Mouse (Mus musculus): ENCODE measurements around the gene Heatr4. TPM values are rescaled to one million over a fixed set of nuclear protein-coding genes. Genes with fewer than 3 reads are reported as not detected.

The Heatr4 gene
- total and polyA plus RNA-seq, 3 experiments: 0.03 TPM; not detected in 2

GRCm38 (mm10) chr12:83987242-83987582 lies 2.6 kb upstream of the Heatr4 start (continued):
- TF ChIP-seq ZMIZ1 (IDR thresholded peaks at IDR 0.05; ENCODE audit: low read depth, low read length) (no peak), SMC3 (IDR thresholded peaks at IDR 0.05; ENCODE audit: low read depth, low read length) (no peak), TBP (IDR thresholded peaks at IDR 0.05; ENCODE audit: low read depth, low read length) (no peak), POLR2A (IDR thresholded peaks at IDR 0.05; ENCODE audit: control insufficient read depth in 1 of 2, insufficient read depth in 1 of 2, low read depth in 1 of 2, low read length in 2 of 2, poor library complexity in 1 of 2) (no peak), ZKSCAN1 (IDR thresholded peaks at IDR 0.05; ENCODE audit: low read depth, low read length) (no peak), SIN3A (IDR thresholded peaks at IDR 0.05; ENCODE audit: low read length) (no peak), GABPA (IDR thresholded peaks at IDR 0.05; ENCODE audit: low read depth, low read length) (no peak), MEF2A (IDR thresholded peaks at IDR 0.05; ENCODE audit: extremely low read depth, insufficient replicate concordance, low read depth, low read length, poor library complexity, severe bottlenecking) (no peak), TAL1 (IDR thresholded peaks at IDR 0.05; ENCODE audit: low read length) (no peak), POLR2AphosphoS2 (IDR thresholded peaks at IDR 0.05; ENCODE audit: low read length) (no peak)

- Histone ChIP-seq H3K9me3 (replicated peaks; ENCODE audit: insufficient read depth, low read length) (no peaks in the 10 kb centered on the region), H3K27me3 (ENCODE audit: control insufficient read depth in 1 of 2, insufficient read depth in 2 of 2, low read length in 2 of 2) (0 out of 4 replicates have a peak, but pooled peaks cover 0 to 1% of the 10 kb centered on the region in 2 experiments), H3K27ac (ENCODE audit: control insufficient read depth, low read depth, low read length) (no peak overlapping the region), H3K9ac (ENCODE audit: control insufficient read depth, low read depth, low read length, poor library complexity, severe bottlenecking) (no peak overlapping the region), H3K36me3 (ENCODE audit: control insufficient read depth in 1 of 2, insufficient read depth in 2 of 2, low read length in 2 of 2) (peaks cover 0 to 4% of the 10 kb centered on the region in 2 experiments; a peak in 2 of 4 replicates), H3K4me1 (ENCODE audit: control insufficient read depth in 1 of 2, insufficient read depth in 2 of 2, low read length in 2 of 2) (peaks cover 3% of the 10 kb centered on the region in 2 experiments; a peak in 3 of 4 replicates), H3K79me2 (ENCODE audit: control insufficient read depth, insufficient read depth, low read length, poor library complexity) (no peaks in the 10 kb centered on the region), H3K4me3 (ENCODE audit: control insufficient read depth in 1 of 2, insufficient read depth in 1 of 2, low read depth in 2 of 2, low read length in 2 of 2) (no peak overlapping the region)
- no peak for DNase-seq (ENCODE audit: low read depth, low spot score)
- TF ChIP-seq MAZ (IDR thresholded peaks at IDR 0.05; ENCODE audit: low read depth, low read length) (no peak), TAL1 (IDR thresholded peaks at IDR 0.05; ENCODE audit: low read length) (no peak), MYB (IDR thresholded peaks at IDR 0.05; ENCODE audit: low read depth, low read length) (no peak), KAT2A (conservative IDR thresholded peaks at IDR 0.05; ENCODE audit: low read depth, low read length) (no peak), EP300 (IDR thresholded peaks at IDR 0.05; ENCODE audit: low read depth in 1 of 2, low read length in 2 of 2) (no peak), ZC3H11A (IDR thresholded peaks at IDR 0.05; ENCODE audit: low read depth, low read length) (no peak), ZMIZ1 (IDR thresholded peaks at IDR 0.05; ENCODE audit: low read depth, low read length) (no peak), ELF1 (IDR thresholded peaks at IDR 0.05; ENCODE audit: low read depth, low read length) (no peak), POLR2A (IDR thresholded peaks at IDR 0.05; ENCODE audit: control insufficient read depth in 1 of 2, insufficient read depth in 1 of 2, low read depth in 1 of 2, low read length in 2 of 2, poor library complexity in 1 of 2) (no peak), MEF2A (IDR thresholded peaks at IDR 0.05; ENCODE audit: extremely low read depth, insufficient replicate concordance, low read depth, low read length, poor library complexity, severe bottlenecking) (no peak), MXI1 (IDR thresholded peaks at IDR 0.05; ENCODE audit: low read depth, low read length) (no peak), JUND (IDR thresholded peaks at IDR 0.05; ENCODE audit: low read depth, low read length) (no peak), MAFK (IDR thresholded peaks at IDR 0.05; ENCODE audit: borderline replicate concordance, low read depth, low read length) (no peak), USF1 (IDR thresholded peaks at IDR 0.05; ENCODE audit: low read depth, low read length) (no peak), MAX (IDR thresholded peaks at IDR 0.05; ENCODE audit: low read length) (no peak), POLR2AphosphoS5 (IDR thresholded peaks at IDR 0.05; ENCODE audit: borderline replicate concordance, low read depth, low read length) (no peak), RAD21 (IDR thresholded peaks at IDR 0.05; ENCODE audit: low read depth, low read length) (no peak), SMC3 (IDR thresholded peaks at IDR 0.05; ENCODE audit: low read depth, low read length) (no peak)
Measured at GRCm38 (mm10) chr12:83981615-83982014, 3.0 kb downstream of the Heatr4 start.

Measured in MEL (cell line).